Mouse (Mus musculus): ENCODE results near the gene Srp54a. TPM values are rescaled to one million over a fixed set of nuclear protein-coding genes. Genes with fewer than 3 reads are reported as not detected.
A peak's percentile ranks its signal among the peaks of the same experiment; 100 is the strongest.
"Not testable (repeated sequence)": the region's sequence is repeated elsewhere in the genome, so short reads cannot be mapped to it uniquely, and the experiment has no call there.

The Srp54a gene
- 10 to 100 TPM; 83.0 to 84.9 TPM for total RNA-seq (2021)

DNA sequence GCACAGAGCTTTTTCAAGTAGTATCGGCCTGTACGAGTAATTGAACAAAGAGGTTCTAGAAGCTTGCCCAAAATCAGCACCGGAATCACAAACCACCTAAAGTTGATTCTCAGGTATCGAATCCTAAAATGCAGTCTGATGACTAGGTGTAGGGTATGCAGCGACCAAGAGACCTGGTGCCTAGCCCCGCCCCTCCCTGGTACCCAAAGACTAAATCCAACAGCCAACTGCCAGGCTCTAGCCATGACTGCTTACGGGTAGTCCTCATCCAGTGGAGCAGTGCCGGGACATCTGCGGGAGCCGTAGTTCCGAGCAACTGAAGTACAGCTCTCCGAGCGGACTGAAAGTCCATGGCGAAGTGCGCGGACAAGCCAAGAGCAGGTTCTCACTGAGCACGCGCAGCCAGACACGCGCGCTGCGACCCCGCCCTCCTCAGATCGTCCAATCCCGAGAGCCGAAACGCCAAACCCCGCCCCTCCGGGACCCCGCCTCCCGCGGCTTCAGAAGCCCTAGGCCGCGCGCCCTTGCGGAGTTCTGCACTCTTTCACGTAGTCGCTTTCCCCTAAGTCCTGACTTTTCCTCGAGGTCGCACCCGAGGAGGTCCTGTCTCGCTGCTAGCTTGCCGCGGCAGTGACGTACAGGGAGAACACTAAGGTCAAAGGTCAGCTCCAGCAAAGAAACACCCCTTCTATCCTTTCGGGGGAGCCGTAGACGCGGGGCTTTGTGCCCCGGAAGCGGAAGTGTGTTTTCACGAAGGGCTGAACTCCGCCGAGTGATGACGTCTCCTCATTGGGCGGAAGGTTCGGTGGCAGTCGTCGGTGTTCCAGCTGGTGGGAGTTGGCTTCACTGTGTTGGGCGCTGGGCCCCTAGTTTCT lies at the start of gene Srp54a, which contains the start of gene 2700097O09Rik:
Gene Srp54a (plus strand): TSS at position 537 of the 875 bp plus-strand sequence.
Gene 2700097O09Rik (minus strand): TSS at position 385 of the 875 bp plus-strand sequence.
- intact Hi-C loops (cut with DNase I) = not testable (repeated sequence)
- DNase-seq (ENCODE audit: low spot score in 2 of 2) = peak; percentile 92 to 93

DNA sequence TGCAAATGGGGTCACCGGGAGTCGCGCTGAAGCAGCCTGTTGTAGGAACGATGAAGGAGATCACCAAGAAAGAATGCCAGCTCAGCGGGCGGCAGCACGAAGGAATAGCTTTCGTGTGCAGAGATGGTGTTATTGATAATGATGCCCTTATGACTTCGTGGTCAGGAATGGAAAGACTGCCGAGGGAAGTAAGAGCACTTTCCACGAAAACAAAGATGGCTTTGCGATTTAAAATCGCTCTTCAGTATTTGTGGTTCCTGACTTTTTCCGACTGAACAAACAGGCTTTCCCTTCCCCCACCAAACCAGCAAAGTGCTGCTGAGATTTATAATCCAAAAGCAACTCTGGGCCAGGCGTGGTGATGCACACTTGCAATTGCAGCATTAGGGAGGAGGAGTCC lies 39.1 kb upstream of the Srp54a start:
- no peak for DNase-seq (ENCODE audit: low spot score in 2 of 2)
- intact Hi-C loops (cut with DNase I) = no loop called here

DNA sequence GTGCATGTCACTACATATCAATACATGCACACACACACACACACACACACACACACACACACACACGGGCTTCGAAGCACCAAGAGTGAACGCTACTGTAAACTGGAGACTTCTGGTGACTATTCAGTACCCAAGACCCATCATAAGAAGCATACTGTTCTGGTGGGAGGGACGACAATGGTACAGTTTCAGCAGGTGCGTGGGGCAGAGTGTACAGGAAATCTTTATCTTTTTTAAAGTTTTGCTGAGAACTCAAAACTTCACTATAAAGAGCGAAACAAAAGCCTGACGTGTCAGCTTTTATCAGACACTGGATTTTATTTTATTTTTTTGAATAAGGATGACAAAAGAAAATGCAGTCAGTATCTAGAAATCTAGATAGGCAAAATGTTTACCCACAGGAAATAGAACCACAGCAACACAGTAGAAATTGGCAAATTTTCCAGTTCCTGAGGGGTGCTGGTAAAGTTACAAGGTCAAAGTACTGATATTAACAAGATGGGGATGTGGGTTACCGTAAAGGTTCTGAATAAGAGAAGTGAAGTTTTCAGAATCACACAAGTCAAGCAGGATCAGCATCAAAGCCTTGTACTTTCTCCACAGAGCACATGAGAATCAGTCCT lies 30.2 kb upstream of the Srp54a start:
- intact Hi-C loops (cut with DNase I) = no loop called here
- no peak for DNase-seq (ENCODE audit: low spot score in 2 of 2)

- intact Hi-C loops (cut with DNase I) = no loop called here
- no peak for DNase-seq (ENCODE audit: low spot score in 2 of 2)
These were observed 28.6 kb upstream of the Srp54a start for GRCm38 (mm10) chr12:55051210-55052173.

DNA sequence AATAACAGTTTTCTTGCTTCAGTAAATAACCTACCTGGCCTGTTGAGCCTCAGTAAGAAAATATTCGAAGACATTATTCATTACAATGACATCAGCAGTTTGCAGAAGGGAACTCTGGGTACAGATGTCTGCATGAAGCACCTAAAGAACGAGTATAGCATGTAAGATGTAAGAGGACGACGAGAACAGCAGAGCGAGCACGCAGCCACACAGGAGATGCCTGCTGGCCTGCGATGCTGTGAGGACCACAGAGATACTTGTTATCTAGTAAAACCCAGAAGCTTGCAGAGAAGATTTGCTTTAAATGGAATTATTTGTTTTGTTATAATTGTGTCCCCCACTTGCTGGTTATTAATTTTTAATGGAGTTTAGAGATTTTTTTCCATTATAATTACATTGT lies 26.8 kb upstream of the Srp54a start:
- intact Hi-C loops (cut with DNase I) = no loop called here
- DNase-seq (ENCODE audit: low spot score in 2 of 2) = no peak

DNA sequence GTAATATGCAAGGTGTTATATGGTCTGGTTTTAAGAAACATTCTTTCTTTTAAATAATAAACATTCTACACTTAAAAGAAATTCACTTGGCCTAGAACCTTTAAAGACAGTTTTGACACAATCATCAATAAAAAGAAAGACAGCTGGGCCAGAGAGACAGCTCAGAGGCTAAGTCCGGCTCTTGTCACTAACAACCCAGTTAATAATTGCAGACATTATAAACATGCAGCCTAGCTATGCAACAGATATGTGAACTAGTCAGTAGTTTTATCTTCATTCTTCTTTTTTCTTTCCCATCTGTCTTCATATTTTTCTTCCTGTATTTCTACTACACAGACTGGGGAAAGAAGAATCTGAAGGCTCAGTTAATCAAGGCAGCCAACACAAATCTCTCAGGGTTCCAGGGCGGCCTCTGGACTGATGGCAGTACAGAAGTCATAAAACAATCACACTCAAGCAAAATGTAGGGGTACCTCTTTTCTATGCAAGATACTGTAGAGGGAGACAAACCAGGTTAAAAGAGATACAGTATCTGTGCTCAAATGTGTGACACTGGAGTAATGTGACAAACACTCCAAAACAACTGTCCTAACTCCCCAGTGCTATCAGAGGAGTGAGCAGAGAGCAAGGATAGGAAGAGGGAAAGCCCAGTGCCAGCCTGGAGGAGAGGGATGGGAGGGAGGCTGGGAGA lies 25.4 kb upstream of the Srp54a start:
- intact Hi-C loops (cut with DNase I) = no loop called here
- DNase-seq (ENCODE audit: low spot score in 2 of 2) = no peak

DNA sequence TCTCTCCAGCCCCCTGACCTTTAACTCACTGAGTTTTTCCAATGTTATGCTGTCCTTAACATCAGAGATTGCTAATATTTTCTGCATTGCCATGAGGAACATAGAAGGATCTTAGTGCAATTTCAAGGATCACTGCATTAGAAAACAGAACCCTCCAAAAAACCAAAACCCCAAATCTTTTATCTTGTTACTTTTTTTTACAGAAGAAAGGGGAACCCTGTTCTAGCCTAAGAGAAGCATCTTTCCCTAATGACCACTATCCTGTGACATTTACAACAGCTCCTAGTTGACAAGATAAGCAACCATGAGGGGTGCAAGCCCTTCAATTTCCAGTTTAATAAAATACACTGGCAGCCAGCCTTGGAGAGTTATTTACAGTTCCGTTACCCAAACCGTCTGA lies 23.4 kb upstream of the Srp54a start:
- intact Hi-C loops (cut with DNase I) = no loop called here

DNA sequence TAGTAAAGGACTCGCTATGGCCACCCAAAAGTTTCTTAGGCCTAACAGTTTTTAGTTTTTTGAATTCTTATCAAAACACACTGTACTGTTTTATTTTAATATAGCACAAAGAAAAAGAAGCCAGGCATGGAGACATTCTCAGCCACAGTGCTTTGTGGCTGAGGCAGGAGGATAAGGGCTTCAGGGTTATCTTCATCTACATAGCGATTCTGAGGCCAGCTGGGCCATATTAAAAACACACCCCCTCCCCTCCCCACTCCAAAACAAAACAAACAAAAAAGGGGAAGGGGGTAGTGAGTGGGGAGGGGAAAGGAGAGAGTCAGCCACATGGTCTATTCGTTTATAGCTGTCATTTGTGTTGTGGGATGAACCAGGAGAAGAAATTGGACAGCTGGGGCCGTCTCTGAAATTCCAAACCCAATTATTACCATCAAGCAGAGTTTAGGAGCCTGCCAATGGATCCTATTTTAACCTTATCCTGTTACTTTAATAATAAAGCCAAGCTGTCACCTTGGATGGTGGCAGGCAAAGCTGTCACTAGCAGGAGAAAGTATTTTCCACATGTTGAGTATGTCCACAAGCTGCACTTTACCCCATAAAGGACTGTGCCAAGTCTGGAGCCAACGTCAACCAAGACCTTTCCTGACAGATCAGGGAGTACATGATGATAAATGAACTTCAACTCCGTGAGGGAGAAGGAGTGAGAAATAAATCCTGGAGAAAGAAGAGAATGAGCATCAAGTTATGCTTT lies 21.0 kb upstream of the Srp54a start:
- DNase-seq (ENCODE audit: low spot score in 2 of 2) = no peak
- intact Hi-C loops (cut with DNase I) = no loop called here

More for the DNA sequence above, 23.4 kb upstream of the Srp54a start:
- no peak for DNase-seq (ENCODE audit: low spot score in 2 of 2)

DNA sequence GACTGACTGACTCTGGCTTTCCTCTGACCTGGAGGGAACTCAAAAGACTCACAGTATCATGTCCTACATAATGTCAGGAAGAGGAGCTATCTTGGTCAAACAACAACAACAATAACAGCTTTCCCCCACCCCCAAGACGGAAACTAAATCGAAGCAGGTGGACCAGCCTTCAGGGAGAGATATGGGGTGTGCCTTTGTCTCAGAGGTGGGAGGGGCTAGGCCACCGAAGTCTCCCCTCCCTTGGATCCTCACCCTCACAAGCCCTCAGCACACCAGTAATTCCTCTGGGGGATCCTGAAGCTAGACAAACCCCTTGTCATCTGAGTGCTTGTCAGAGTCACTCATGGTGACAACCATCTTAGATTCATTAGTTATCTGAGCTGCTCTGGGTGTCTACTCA lies 20.2 kb upstream of the Srp54a start:
- no peak for DNase-seq (ENCODE audit: low spot score in 2 of 2)
- intact Hi-C loops (cut with DNase I) = no loop called here

- no peak for DNase-seq (ENCODE audit: low spot score in 2 of 2)
- intact Hi-C loops (cut with DNase I) = no loop called here
These were observed 19.7 kb upstream of the Srp54a start for GRCm38 (mm10) chr12:55060212-55060898.

DNA sequence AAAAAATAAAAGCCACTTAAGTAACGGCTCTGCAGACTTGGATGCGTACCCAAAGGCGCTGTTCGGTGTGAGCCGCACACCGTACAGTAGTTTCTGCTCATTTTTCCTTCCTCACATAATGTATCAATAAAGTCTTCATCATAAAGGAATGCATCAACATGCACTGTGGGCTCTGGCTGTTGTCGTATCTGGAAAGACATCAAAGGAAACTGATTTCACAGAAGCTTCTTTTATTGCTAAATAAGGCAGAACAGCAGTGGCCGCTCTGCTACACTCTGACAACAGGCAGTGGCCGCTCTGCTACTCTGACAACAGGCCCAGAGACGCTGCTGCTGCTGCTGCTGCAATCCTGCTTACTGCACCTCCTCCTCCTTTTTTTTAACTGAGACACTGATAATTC lies 19.1 kb upstream of the Srp54a start:
- no peak for DNase-seq (ENCODE audit: low spot score in 2 of 2)
- intact Hi-C loops (cut with DNase I) = no loop called here

DNA sequence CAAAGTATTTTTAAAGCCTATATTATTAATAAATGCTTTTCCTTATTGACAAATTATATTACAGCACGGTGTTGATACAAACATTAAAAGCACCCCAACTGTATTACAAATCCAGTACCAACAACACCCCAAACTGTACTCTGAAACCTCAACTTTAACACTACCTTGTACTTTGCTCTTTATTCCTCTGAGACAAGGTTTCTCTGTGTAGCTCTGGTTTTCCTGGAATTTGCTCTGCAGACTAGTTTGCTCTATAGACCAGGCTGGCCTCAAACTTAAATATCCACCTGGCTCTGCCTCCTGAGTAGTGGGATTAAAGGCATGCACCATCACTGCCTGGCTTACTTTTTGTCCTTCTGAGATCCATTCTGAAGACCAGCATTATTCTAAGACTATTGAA lies 17.9 kb upstream of the Srp54a start:
- no peak for DNase-seq (ENCODE audit: low spot score in 2 of 2)
- intact Hi-C loops (cut with DNase I) = no loop called here

DNA sequence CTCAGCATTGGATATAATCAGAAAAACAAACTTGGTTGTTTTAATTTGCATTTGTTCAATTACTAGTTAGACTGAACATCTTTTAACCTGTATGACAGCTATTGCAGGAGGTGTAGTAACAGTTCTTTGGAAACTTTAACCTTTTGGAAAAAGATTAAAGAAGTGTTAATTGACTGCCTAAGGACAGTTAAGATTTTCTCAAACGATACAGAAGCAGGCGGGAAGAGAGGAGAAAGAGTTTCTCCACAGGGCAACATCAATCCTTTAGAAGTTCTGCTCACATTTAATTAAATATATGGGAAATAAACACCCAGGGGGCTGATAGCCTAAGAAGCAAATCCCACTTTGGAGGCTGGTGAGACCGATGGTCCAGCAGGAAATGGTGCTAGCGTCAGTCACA lies 7.6 kb upstream of the Srp54a start:
- DNase-seq (ENCODE audit: low spot score in 2 of 2) = no peak
- intact Hi-C loops (cut with DNase I) = no loop called here

DNA sequence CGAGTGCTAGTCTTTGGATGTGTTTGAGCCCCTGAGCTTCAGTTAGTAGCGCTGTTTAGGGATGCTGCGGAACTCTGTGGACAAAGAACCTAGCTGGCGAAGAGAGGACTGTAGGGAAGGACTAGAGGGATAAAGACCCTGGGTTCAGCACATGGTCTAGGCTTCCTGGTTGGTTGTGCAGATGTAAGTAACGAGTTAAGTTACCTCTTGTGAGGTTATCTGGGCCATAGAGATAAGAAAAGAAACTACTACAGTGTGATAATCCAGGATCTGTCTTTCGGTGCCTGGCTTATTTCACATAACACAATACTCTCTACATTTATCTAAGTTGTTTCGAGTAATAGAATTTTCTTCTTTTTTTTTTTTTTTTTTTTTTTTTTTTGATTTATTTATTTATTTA lies 6.4 kb upstream of the Srp54a start:
- intact Hi-C loops (cut with DNase I) = no loop called here
- no peak for DNase-seq (ENCODE audit: low spot score in 2 of 2)

DNA sequence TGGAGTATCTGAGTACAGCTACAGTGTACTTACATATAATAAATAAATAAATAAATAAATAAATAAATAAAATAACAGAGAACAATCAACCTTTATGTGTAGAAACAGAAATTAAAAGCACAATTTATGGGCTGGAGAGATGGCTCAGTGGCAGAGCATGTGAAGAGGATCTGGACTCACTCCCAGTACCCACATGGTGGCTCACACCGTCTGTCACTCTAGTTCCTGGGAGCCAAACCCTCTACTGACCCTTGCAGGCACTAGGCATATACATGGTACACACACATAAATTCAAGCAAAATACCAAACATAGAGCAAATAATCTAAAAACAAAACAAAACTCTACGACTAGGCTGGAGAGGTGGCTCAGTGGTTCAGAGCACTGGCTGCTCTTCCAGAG lies 4.8 kb upstream of the Srp54a start:
- intact Hi-C loops (cut with DNase I) = no loop called here
- no peak for DNase-seq (ENCODE audit: low spot score in 2 of 2)

DNA sequence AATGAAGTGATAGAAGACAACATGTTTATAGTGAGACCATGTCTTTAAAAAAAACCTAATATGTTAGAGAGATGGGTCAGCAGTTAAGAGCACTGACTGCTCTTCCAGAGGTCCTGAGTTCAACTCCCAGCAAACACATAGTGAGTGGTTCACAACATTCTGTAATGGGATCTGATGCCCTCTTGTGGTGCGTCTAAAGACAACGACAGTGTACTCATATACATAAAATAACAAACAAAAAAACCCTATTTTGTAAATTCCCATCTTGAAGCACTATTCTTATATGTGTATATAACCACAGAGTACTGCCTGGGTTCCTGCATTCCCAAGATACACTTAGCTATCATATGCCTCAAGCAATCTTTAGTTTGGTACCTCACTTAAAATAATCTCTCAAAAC lies 1.4 kb upstream of the Srp54a start:
- DNase-seq (ENCODE audit: low spot score in 2 of 2); intact Hi-C loops (cut with DNase I): not testable (repeated sequence)

GRCm38 (mm10) chr12:55080601-55080942 lies 510 bp downstream of the Srp54a start:
- intact Hi-C loops (cut with DNase I); DNase-seq (ENCODE audit: low spot score in 2 of 2): not testable (repeated sequence)

GRCm38 (mm10) chr12:55092127-55092526 lies 12.1 kb downstream of the Srp54a start:
- intact Hi-C loops (cut with DNase I) = not testable (repeated sequence)

More at GRCm38 (mm10) chr12:55092127-55092526, 12.1 kb downstream of the Srp54a start:
- DNase-seq (ENCODE audit: low spot score in 2 of 2) = not testable (repeated sequence)

All from left cerebral cortex, postnatal 36 days (tissue).